Mouse (Mus musculus) MEL (cell line): ENCODE measurements around the gene Trem3. TPM values are rescaled to one million over a fixed set of nuclear protein-coding genes. Genes with fewer than 3 reads are reported as not detected.

Experiments
- DNase-seq: peaks from one replicate; pipeline ENCODE4 v3.0.0; 2011; ENCODE audit warnings: low read depth, low spot score
- H3K27ac ChIP-seq: 2 replicates; pipeline ENCODE4 v1.5.1; 2012; ENCODE audit warnings: low read depth, mild to moderate bottlenecking, control low read depth, low read length, moderate library complexity; ENCODE audit not compliant: control insufficient read depth
- H3K27me3 ChIP-seq, 2 experiments: fragments of 150-350 bp in 1 of 2; sonication (generic) in 1 of 2; 2 replicates each; pipeline ENCODE4 v1.6.1; 2012; ENCODE audit warnings: low read length in 2 of 2, mild to moderate bottlenecking in 2 of 2, improper control_type of control experiment in 1 of 2, moderate library complexity in 1 of 2; ENCODE audit not compliant: insufficient read depth in 2 of 2, control insufficient read depth in 1 of 2
- H3K36me3 ChIP-seq, 2 experiments: 2 replicates each; pipeline ENCODE4 v1.6.1; 2012 to 2014; ENCODE audit warnings: low read length in 2 of 2, improper control_type of control experiment in 1 of 2, inconsistent platforms in 1 of 2, mild to moderate bottlenecking in 1 of 2; ENCODE audit not compliant: insufficient read depth in 2 of 2, control insufficient read depth in 1 of 2
- H3K4me1 ChIP-seq, 2 experiments: fragments of 150-350 bp in 1 of 2; sonication (generic) in 1 of 2; 2 replicates each; pipeline ENCODE4 v1.6.1; 2012; ENCODE audit warnings: low read length in 2 of 2, improper control_type of control experiment in 1 of 2, mild to moderate bottlenecking in 1 of 2; ENCODE audit not compliant: insufficient read depth in 2 of 2, control insufficient read depth in 1 of 2
- H3K4me3 ChIP-seq, 2 experiments: fragments of 150-350 bp in 1 of 2; sonication (generic) in 1 of 2; 2 replicates each; pipeline ENCODE4 v1.5.1; 2012; ENCODE audit warnings: low read depth in 2 of 2, low read length in 2 of 2, mild to moderate bottlenecking in 2 of 2, moderate library complexity in 2 of 2, control low read depth in 1 of 2, improper control_type of control experiment in 1 of 2; ENCODE audit not compliant: control insufficient read depth in 1 of 2, insufficient read depth in 1 of 2
- H3K79me2 ChIP-seq: 2 replicates; pipeline ENCODE4 v1.6.1; 2012; ENCODE audit warnings: mild to moderate bottlenecking, low read length, moderate library complexity; ENCODE audit not compliant: control insufficient read depth, poor library complexity, insufficient read depth
- H3K9ac ChIP-seq: 2 replicates; pipeline ENCODE4 v1.6.1; 2012; ENCODE audit warnings: low read depth, mild to moderate bottlenecking, control low read depth, low read length, moderate library complexity; ENCODE audit not compliant: control insufficient read depth, poor library complexity, severe bottlenecking
- H3K9me3 ChIP-seq: fragments of 150-350 bp; sonication (generic); replicated peaks from 2 replicates; pipeline ENCODE4 v1.6.1; 2012; ENCODE audit warnings: mild to moderate bottlenecking, low read length, improper control_type of control experiment, moderate library complexity; ENCODE audit not compliant: insufficient read depth
- BHLHE40 ChIP-seq: IDR thresholded peaks from 2 replicates; pipeline ENCODE4 v1.6.1; 2012; ENCODE audit warnings: low read depth, mild to moderate bottlenecking, inconsistent platforms, low read length, improper control_type of control experiment, borderline replicate concordance
- CHD1 ChIP-seq: IDR thresholded peaks from 2 replicates; pipeline ENCODE4 v1.6.1; 2012; ENCODE audit warnings: low read depth, mild to moderate bottlenecking, inconsistent platforms, low read length, improper control_type of control experiment
- CHD2 ChIP-seq: IDR thresholded peaks from 2 replicates; pipeline ENCODE4 v1.6.1; 2011; ENCODE audit warnings: low read length, improper control_type of control experiment
- CTCF ChIP-seq, 3 experiments: IDR thresholded peaks in 2 of 3; conservative IDR thresholded peaks in 1 of 3; 2 replicates each; pipeline ENCODE4 v1.5.1; 2011 to 2012; ENCODE audit warnings: low read length in 3 of 3, low read depth in 2 of 3, mild to moderate bottlenecking in 2 of 3, improper control_type of control experiment in 1 of 3, inconsistent platforms in 1 of 3, mixed read lengths in 1 of 3, moderate library complexity in 1 of 3; ENCODE audit not compliant: control insufficient read depth in 1 of 3, insufficient read depth in 1 of 3, poor library complexity in 1 of 3, severe bottlenecking in 1 of 3
- E2F4 ChIP-seq: IDR thresholded peaks from 2 replicates; pipeline ENCODE4 v1.6.1; 2011; ENCODE audit warnings: low read depth, low read length, improper control_type of control experiment, borderline replicate concordance
- MAFK ChIP-seq: IDR thresholded peaks from 2 replicates; pipeline ENCODE4 v1.6.1; 2011; ENCODE audit warnings: low read depth, mild to moderate bottlenecking, low read length, improper control_type of control experiment, borderline replicate concordance
- MAX ChIP-seq: IDR thresholded peaks from 2 replicates; pipeline ENCODE4 v1.6.1; 2011; ENCODE audit warnings: low read length, improper control_type of control experiment
- MAZ ChIP-seq: IDR thresholded peaks from 2 replicates; pipeline ENCODE4 v1.6.1; 2012; ENCODE audit warnings: low read depth, mild to moderate bottlenecking, inconsistent platforms, low read length, improper control_type of control experiment
- MXI1 ChIP-seq: IDR thresholded peaks from 2 replicates; pipeline ENCODE4 v1.6.1; 2011; ENCODE audit warnings: mild to moderate bottlenecking, low read depth, low read length, improper control_type of control experiment
- NELFE ChIP-seq: IDR thresholded peaks from 2 replicates; pipeline ENCODE4 v1.6.1; 2011; ENCODE audit warnings: low read depth, low read length, improper control_type of control experiment
- POLR2A ChIP-seq, 2 experiments: IDR thresholded peaks; 2 replicates each; pipeline ENCODE4 v1.6.1; 2011 to 2012; ENCODE audit warnings: low read length in 2 of 2, mild to moderate bottlenecking in 2 of 2, control low read depth in 1 of 2, improper control_type of control experiment in 1 of 2, low read depth in 1 of 2, moderate library complexity in 1 of 2; ENCODE audit not compliant: control insufficient read depth in 1 of 2, insufficient read depth in 1 of 2, poor library complexity in 1 of 2
- POLR2AphosphoS2 ChIP-seq: IDR thresholded peaks from 2 replicates; pipeline ENCODE4 v1.6.1; 2011; ENCODE audit warnings: low read length, improper control_type of control experiment
- POLR2AphosphoS5 ChIP-seq: IDR thresholded peaks from 2 replicates; pipeline ENCODE4 v1.6.1; 2012; ENCODE audit warnings: low read depth, borderline replicate concordance, mild to moderate bottlenecking, inconsistent platforms, low read length, moderate library complexity, mixed read lengths
- RAD21 ChIP-seq: IDR thresholded peaks from 2 replicates; pipeline ENCODE4 v1.6.1; 2011; ENCODE audit warnings: mild to moderate bottlenecking, low read depth, low read length, improper control_type of control experiment
- RCOR1 ChIP-seq: IDR thresholded peaks from 2 replicates; pipeline ENCODE4 v1.6.1; 2012; ENCODE audit warnings: low read depth, mild to moderate bottlenecking, inconsistent platforms, low read length, improper control_type of control experiment
- TCF12 ChIP-seq: IDR thresholded peaks from 2 replicates; pipeline ENCODE4 v1.6.1; 2014; ENCODE audit warnings: low read depth, mild to moderate bottlenecking, inconsistent platforms, low read length, improper control_type of control experiment, moderate library complexity
- USF1 ChIP-seq: IDR thresholded peaks from 2 replicates; pipeline ENCODE4 v1.6.1; 2014; ENCODE audit warnings: low read depth, mild to moderate bottlenecking, inconsistent platforms, low read length, improper control_type of control experiment, moderate library complexity
- ZC3H11A ChIP-seq: IDR thresholded peaks from 2 replicates; pipeline ENCODE4 v1.6.1; 2012; ENCODE audit warnings: low read depth, mild to moderate bottlenecking, inconsistent platforms, low read length, improper control_type of control experiment
- ZKSCAN1 ChIP-seq: IDR thresholded peaks from 2 replicates; pipeline ENCODE4 v1.6.1; 2012; ENCODE audit warnings: low read depth, mild to moderate bottlenecking, inconsistent platforms, low read length, improper control_type of control experiment, moderate library complexity
- polyA plus RNA-seq, 2 experiments: library from polyadenylated mRNA; stranded (reverse) in 1 of 2; unstranded in 1 of 2; fragments of >175 nt in 1 of 2; fragments of >200 nt in 1 of 2; gene quantifications; 2 replicates each; pipeline versions ENCODE4 v1.2.1 to v1.2.4; 2012; ENCODE audit warnings: low replicate concordance in 2 of 2, low read depth in 1 of 2; ENCODE audit not compliant: insufficient read length in 2 of 2, insufficient read depth in 1 of 2, missing spikeins in 1 of 2
- total RNA-seq: library from RNA; depleted of rRNA; stranded (reverse); fragments of 300-350 nt; gene quantifications from 2 replicates; pipeline ENCODE4 v1.2.3, GENCODE M21; 2012

Gene Trem3
- total and polyA plus RNA-seq, 3 experiments: not detected

DNA sequence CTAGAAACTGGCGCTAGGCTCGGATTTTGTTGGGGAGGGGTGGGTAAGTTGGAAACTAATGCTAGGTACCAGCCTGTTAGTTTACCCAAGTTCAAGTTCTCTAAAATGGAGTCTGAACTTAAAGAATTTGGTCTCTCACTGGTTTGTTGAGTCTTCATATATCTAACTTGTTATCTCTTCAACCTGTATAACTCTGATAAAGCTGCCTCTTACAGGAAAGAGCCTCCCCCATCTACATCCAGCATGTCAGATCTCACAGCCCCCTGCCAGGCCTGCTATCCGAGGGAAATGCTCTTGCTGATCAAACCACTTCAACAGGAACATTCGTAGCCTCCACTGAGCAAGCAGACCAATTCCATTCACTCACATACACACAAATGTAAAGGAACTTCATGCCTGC, 31.4 kb downstream of the Trem3 start (continued):
- TF ChIP-seq POLR2AphosphoS5 (no peak), NELFE (no peak), POLR2AphosphoS2 (no peak), MAFK (no peak), E2F4 (no peak), MXI1 (peak; percentile 40; the same call in 1 of the 2 replicates), ZC3H11A (no peak), POLR2A (IDR thresholded peaks at IDR 0.05; ENCODE audit: control insufficient read depth in 1 of 2, insufficient read depth in 1 of 2, low read depth in 1 of 2, low read length in 2 of 2, poor library complexity in 1 of 2) (no peak), CTCF (IDR thresholded peaks at IDR 0.05 in 2 of 3, conservative IDR thresholded peaks at IDR 0.05 in 1 of 3; ENCODE audit: control insufficient read depth in 1 of 3, insufficient read depth in 1 of 3, low read depth in 2 of 3, low read length in 3 of 3, poor library complexity in 1 of 3, severe bottlenecking in 1 of 3) (no peak), CHD2 (no peak)
- TF ChIP-seq, all 39 proteins: peak for 8

DNA sequence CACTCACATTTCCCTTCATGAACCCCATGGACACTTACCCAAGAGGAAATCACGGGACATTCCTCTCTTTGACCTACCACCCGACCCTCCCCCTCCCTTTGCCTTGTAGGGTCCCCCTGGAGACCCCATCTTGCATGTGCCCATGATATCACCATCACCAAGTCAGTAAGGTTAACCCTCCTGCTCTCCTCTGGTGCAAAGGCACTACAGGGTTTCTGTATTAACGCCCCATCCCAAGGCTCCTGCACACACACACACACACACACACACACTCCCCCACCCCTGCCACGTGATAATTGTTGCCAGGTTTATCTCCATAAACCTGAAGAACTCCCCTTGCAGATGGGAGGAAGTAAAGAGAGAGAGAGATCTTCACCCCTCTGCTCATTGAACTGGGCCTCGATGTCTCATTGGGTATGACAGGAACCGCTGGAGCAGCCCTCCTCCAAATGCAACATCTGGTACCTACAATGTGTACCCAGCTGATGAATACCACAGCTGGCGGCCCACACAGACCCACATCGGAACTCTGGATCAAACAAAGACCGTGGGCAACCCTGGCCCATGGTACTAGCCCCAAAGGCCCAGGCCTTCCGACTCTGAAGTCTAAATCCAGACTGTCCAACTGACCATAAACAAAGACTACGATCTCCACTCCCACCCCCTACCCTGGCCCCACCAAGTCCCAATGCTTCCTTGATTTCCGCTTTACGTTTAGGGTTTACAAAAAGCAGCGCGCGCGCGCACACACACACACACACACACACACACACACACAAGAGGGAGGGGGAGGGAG, 33.6 kb downstream of the Trem3 start:
- no peaks in the 10 kb centered on the region for H3K27me3 ChIP-seq
- H3K9ac ChIP-seq: no peak overlapping the region
- H3K79me2 ChIP-seq: no peaks in the 10 kb centered on the region
- H3K36me3 ChIP-seq: peaks cover 0 to 15% of the 10 kb centered on the region in 2 experiments; a peak in 2 of 4 replicates
- H3K27ac ChIP-seq: no peak overlapping the region
- TF ChIP-seq RCOR1 (no peak), MXI1 (0 out of 2 replicates have a peak, but pooled peaks have one; percentile 24), TCF12 (0 out of 2 replicates have a peak, but pooled peaks have one; percentile 19), BHLHE40 (0 out of 2 replicates have a peak, but pooled peaks have one; percentile 6), MAX (no peak), POLR2AphosphoS2 (no peak), RAD21 (no peak), MAZ (no peak), ZC3H11A (no peak), USF1 (peak; percentile 83)
- TF ChIP-seq, all 39 proteins: peak for 4
- no peak for DNase-seq
- Histone ChIP-seq H3K4me1 (peaks cover 16 to 26% of the 10 kb centered on the region in 2 experiments), H3K9me3 (no peaks in the 10 kb centered on the region), H3K4me3 (no peak overlapping the region)

DNA sequence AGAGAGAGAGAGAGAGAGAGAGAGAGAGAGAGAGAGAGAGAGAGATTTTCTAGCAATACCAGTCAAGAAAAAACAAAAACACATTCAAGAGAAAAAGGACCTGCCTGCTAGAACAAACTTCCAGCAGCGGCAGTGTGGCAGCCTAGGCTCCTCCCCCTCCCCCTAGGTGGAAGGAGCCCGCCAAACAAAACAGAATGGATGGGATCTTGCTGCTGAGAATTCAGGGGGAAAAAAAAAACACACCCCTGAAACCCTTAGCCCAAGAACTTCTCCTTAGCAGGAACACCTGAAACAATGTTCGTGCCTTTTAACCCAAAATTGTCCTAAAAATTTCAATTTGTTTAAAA, 34.1 kb downstream of the Trem3 start:
- no peak for DNase-seq
- no peak for TF ChIP-seq ZKSCAN1
- no peak for TF ChIP-seq CHD1
- peaks cover 0 to 15% of the 10 kb centered on the region in 2 experiments; a peak in 2 of 4 replicates for H3K36me3 ChIP-seq
- no peaks in the 10 kb centered on the region for H3K27me3 ChIP-seq
- no peak overlapping the region for H3K27ac ChIP-seq
- no peak overlapping the region for H3K4me3 ChIP-seq
- H3K4me1 ChIP-seq: peaks cover 16 to 26% of the 10 kb centered on the region in 2 experiments
- H3K9me3 ChIP-seq: no peaks in the 10 kb centered on the region
- H3K79me2 ChIP-seq: no peaks in the 10 kb centered on the region
- H3K9ac ChIP-seq: no peak overlapping the region
